Mouse (Mus musculus) ES-Bruce4 (cell line): ENCODE results near the gene Pacrg. TPM values are rescaled to one million over a fixed set of nuclear protein-coding genes. Genes with fewer than 3 reads are reported as not detected.

Source experiments
- H3K27ac ChIP-seq: 2 replicates; pipeline ENCODE4 v1.5.1; 2012; ENCODE audit warnings: low read length, inconsistent platforms; ENCODE audit not compliant: insufficient read depth
- H3K27me3 ChIP-seq: 2 replicates; pipeline ENCODE4 v1.6.1; 2012; ENCODE audit warnings: mild to moderate bottlenecking, low read length, inconsistent platforms; ENCODE audit not compliant: control insufficient read depth, poor library complexity, insufficient read depth, severe bottlenecking
- H3K36me3 ChIP-seq: 2 replicates; pipeline ENCODE4 v1.6.1; 2012; ENCODE audit warnings: inconsistent platforms, mild to moderate bottlenecking, low read length, moderate library complexity; ENCODE audit not compliant: control insufficient read depth, poor library complexity, insufficient read depth, severe bottlenecking
- H3K4me1 ChIP-seq: one replicate; pipeline ENCODE4 v1.8.1; 2011; ENCODE audit warnings: low read length; ENCODE audit not compliant: control insufficient read depth, insufficient read depth
- H3K4me3 ChIP-seq: 2 replicates; pipeline ENCODE4 v1.5.1; 2011; ENCODE audit warnings: low read depth, mild to moderate bottlenecking, low read length
- H3K9ac ChIP-seq: 2 replicates; pipeline ENCODE4 v1.6.1; 2012; ENCODE audit warnings: low read depth, mild to moderate bottlenecking, inconsistent platforms; ENCODE audit not compliant: poor library complexity, severe bottlenecking
- H3K9me3 ChIP-seq: replicated peaks from 2 replicates; pipeline ENCODE4 v1.6.1; 2012; ENCODE audit warnings: mild to moderate bottlenecking, low read length, inconsistent platforms; ENCODE audit not compliant: control insufficient read depth, poor library complexity, insufficient read depth, severe bottlenecking
- CTCF ChIP-seq: IDR thresholded peaks from one replicate; pipeline ENCODE4 v1.8.1; 2011; ENCODE audit warnings: low read depth, low read length
- EP300 ChIP-seq: IDR thresholded peaks from 2 replicates; pipeline ENCODE4 v1.6.1; 2011; ENCODE audit warnings: low read depth, low read length; ENCODE audit not compliant: insufficient read depth
- POLR2A ChIP-seq: IDR thresholded peaks from one replicate; pipeline ENCODE4 v1.8.1; 2011; ENCODE audit warnings: low read length; ENCODE audit not compliant: insufficient read depth
- polyA plus RNA-seq: library from polyadenylated mRNA; stranded (reverse); fragments of >200 nt; gene quantifications from 2 replicates; pipeline ENCODE4 v1.2.4, GENCODE M21; 2011; ENCODE audit warnings: low read depth; ENCODE audit not compliant: missing spikeins, insufficient read depth, insufficient read length

Pacrg gene
- polyA plus RNA-seq, 1 experiment, result 0.54 TPM

DNA sequence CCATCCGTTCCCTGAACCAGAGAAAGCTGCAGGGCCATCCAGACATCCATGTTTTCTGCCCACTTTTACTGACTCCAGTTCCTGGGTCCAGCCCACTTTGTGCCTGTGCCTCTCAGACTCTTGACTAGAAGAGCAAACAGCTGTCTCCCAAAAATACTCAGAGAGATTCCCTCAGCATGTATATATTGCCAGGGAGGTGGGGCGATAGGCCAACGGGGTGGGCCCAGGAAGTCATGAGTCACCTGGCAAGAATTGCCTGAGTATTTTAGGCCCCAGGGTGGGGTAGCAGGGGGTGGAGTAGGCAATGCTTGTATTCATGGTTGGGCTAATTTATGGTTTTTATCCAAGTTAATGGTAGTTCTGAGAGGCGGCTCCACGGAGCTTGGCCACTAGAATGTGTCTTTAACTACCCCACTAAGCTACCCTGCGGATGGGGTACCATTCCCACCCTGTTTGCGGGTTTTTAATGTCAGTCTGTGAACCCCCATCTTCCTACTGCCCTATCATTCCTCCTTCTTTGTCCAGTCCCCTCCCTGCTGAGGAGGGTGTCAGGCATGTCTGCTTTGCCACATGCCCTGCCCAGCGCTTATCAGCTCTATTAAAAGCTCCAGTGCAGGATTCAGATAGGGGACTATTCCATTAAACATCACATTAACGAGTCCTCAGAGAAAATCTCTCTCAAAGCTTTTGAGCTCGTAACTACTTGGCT is 461.5 kb downstream of the Pacrg start:
- Histone ChIP-seq H3K27me3 (no peaks in the 10 kb centered on the region), H3K9ac (no peak overlapping the region), H3K4me1 (peaks cover 13% of the 10 kb centered on the region), H3K4me3 (no peak overlapping the region), H3K9me3 (peaks cover 10% of the 10 kb centered on the region; the same call in 1 of the 2 replicates), H3K36me3 (no peaks in the 10 kb centered on the region), H3K27ac (no peak overlapping the region)
- TF ChIP-seq POLR2A, result no peak
- no peak for TF ChIP-seq EP300
- TF ChIP-seq CTCF, result no peak

DNA sequence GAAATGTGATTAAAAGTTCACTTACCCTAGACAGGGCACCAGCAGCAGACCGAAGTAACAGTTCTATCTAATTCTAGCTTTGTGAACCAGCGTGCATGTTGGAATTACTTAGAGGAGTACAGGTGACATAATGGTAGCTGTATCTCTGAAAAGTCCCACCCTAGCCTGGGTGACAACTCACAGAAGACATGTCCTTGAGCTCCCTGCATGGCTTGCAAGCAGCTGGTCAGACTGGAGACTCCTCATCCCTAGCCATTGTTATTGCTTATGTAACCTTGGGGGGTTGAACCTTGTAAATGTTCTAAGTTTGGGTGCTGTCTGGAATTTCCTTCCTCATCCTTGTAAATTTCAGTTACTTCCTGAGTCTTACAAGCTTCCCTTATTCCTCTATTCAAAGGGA is 462.5 kb downstream of the Pacrg start:
- peaks cover 15% of the 10 kb centered on the region for H3K4me1 ChIP-seq
- H3K27me3 ChIP-seq, result no peaks in the 10 kb centered on the region
- no peaks in the 10 kb centered on the region for H3K36me3 ChIP-seq
- H3K9ac ChIP-seq, result no peak overlapping the region
- H3K9me3 ChIP-seq, result peaks cover 10% of the 10 kb centered on the region; the same call in 1 of the 2 replicates
- no peak for TF ChIP-seq POLR2A
- TF ChIP-seq EP300, result no peak
- TF ChIP-seq CTCF, result no peak
- peak overlapping the region; percentile 71 for H3K27ac ChIP-seq
- no peak overlapping the region for H3K4me3 ChIP-seq

DNA sequence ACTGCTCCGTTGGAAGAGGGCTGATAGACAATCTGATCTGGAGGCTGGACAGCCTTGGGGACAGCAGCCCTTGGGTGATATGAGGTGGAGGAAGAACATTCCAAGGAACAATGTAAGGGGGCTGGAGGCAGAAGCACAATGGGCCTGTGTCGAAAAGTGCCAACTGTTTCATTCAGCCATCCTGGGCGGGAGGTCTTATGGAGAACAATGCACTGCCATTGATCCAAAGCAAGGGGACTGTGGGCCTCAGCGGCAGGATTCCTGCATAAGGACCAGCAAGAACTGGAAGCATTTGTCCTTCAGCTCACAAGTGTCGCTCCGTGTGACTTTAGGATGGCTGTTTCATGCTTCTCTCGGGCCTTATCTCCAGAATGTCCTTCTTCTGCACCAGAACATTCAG is 465.8 kb downstream of the Pacrg start:
- Histone ChIP-seq H3K36me3 (no peaks in the 10 kb centered on the region), H3K4me3 (no peak overlapping the region), H3K9me3 (peaks cover 10% of the 10 kb centered on the region; the same call in 1 of the 2 replicates), H3K9ac (no peak overlapping the region), H3K27ac (no peak overlapping the region), H3K4me1 (peaks cover 11% of the 10 kb centered on the region), H3K27me3 (no peaks in the 10 kb centered on the region)
- TF ChIP-seq POLR2A, result no peak
- peak; percentile 93 for TF ChIP-seq EP300
- no peak for TF ChIP-seq CTCF

DNA sequence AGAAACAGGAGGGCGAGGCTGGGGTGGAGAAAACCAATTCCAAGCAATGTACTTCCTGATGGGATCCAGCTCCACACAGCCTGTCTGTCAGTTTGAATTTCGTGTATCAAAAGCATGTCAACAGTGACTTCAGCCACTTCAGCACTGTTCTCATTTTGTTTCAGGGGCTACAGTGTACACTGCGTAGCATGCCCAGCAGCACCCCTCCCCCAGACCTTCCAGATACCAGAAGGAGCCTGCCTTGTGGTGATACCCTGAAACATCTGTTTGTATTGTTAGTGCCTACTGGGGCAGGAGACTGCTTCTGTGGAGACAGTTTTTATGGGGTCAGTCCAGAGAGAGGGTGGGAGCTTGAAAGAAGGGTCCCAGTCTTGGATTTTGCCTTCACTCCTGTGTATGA is 466.4 kb downstream of the Pacrg start:
- H3K9ac ChIP-seq, result no peak overlapping the region

DNA sequence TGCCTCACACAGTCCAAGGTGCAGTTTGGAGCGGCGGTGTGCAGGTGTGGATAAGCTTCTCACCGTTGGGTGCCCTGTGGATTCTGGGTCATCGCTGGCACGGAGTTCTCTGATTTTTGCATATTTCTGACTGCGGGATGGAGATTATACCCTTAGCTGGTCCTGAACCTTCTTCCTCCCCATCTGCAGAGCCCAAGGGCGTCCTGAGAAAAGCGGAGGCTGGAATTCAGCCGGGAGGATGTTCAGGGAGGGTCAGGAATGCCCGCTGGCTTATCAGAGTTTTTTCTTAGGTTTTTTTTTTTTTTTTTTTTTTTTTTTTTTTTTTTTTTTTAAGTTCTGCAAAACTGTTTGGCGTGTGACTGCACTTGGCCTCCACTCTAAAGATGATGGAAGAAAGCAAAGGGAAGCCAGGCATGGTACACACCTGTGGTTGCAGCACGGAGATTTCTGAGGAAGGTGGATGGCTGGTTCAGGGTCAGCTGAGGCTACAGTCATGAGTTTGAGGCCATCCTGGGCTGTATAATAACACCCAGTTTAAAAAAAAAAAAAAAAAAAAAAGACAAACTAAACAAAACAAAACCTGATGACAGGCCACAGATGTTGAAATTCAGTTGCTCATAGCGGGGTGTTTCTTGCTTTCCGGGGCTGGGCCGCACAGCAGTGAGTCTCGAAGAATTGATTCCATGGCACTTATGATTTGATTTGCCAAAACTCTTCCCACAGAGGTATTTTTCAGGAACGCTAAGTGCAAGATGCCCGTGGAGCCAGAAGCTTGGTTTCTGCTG is 467.9 kb downstream of the Pacrg start:
- Histone ChIP-seq H3K4me3 (no peak overlapping the region), H3K27me3 (no peaks in the 10 kb centered on the region), H3K9me3 (no peaks in the 10 kb centered on the region), H3K36me3 (no peaks in the 10 kb centered on the region), H3K27ac (no peak overlapping the region), H3K4me1 (peaks cover 11% of the 10 kb centered on the region), H3K9ac (no peak overlapping the region)
- TF ChIP-seq CTCF, result no peak
- no peak for TF ChIP-seq POLR2A
- TF ChIP-seq EP300, result no peak

More for the DNA sequence above, 466.4 kb downstream of the Pacrg start:
- 0 out of 2 replicates have a peak overlapping the region, but pooled peaks have one; percentile 4 for H3K27ac ChIP-seq
- no peaks in the 10 kb centered on the region for H3K36me3 ChIP-seq
- H3K4me3 ChIP-seq, result no peak overlapping the region
- H3K4me1 ChIP-seq, result peaks cover 11% of the 10 kb centered on the region
- H3K9me3 ChIP-seq, result peaks cover 8% of the 10 kb centered on the region; the same call in 1 of the 2 replicates
- TF ChIP-seq EP300 (no peak), POLR2A (no peak), CTCF (no peak)
- H3K27me3 ChIP-seq, result no peaks in the 10 kb centered on the region

DNA sequence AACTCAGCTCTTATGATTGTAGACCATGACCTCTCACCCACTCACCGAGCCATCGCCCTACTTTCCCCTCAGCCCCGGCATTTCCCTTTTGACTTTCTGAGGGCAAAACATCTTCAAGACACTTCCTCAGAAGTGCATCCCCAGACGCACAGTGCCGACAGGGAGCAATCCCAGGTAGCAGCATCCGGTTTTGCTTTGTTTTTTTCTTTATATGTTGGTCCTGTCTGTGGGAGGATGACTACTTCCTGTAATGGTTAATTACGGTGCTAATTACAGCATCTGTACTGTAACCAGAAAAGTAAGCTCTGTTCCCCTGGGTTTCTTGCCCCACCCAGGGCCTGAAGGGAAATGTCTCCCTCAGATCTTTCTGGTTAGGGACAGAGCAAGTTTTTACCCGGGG is 468.6 kb downstream of the Pacrg start:
- no peaks in the 10 kb centered on the region for H3K36me3 ChIP-seq
- TF ChIP-seq POLR2A (no peak), EP300 (no peak), CTCF (no peak)
- no peak overlapping the region for H3K27ac ChIP-seq
- H3K9ac ChIP-seq, result no peak overlapping the region
- H3K27me3 ChIP-seq, result no peaks in the 10 kb centered on the region
- H3K4me1 ChIP-seq, result peaks cover 11% of the 10 kb centered on the region
- H3K9me3 ChIP-seq, result no peaks in the 10 kb centered on the region
- no peak overlapping the region for H3K4me3 ChIP-seq
